Mouse (Mus musculus) gastrocnemius, postnatal 36 days (tissue): ENCODE measurements around the gene Polr3b. TPM values are rescaled to one million over a fixed set of nuclear protein-coding genes. Genes with fewer than 3 reads are reported as not detected.
A peak's percentile ranks its signal among the peaks of the same experiment; 100 is the strongest.

Source experiments
- DNase-seq, 2 experiments: peaks; one replicate each; pipeline ENCODE4 v3.0.0; 2022
- intact Hi-C: fragments of 180-260 bp; cut with DNase I; formaldehyde crosslinking; loops from one replicate; pipeline ENCODE4 v1.15.1; 2025
- long read RNA-seq, 2 experiments: library from polyadenylated mRNA; stranded (forward); transcript quantifications; one replicate each; pipeline ENCODE4 v2.0.0; 2021
- total RNA-seq, 2 experiments: library from RNA; stranded (reverse); gene quantifications; 2 replicates each; pipeline ENCODE4 v1.2.3; 2021

Gene Polr3b
- 10 to 100 TPM in 1 of 2 experiments, 1 to 10 TPM in 1; 8.2 to 10.9 TPM for total RNA-seq
- long read RNA-seq, experiment 1: 0 reads
- long read RNA-seq, experiment 2, partial matches to known transcripts: 0 of 2 reads
- long read RNA-seq, experiment 2, other reads (novel, unspliced or antisense): 2 of 2 reads

GRCm38 (mm10) chr10:84621826-84622790, at the start of gene Polr3b:
Gene Polr3b, plus strand, starts transcription at chr10:84622292.
- intact Hi-C loops: loop anchor here (5.0 kb wide), 1 partner anchor 105 kb away; no protein-coding TSS in a partner anchor
- DNase-seq: peak; percentile 90 to 91

GRCm38 (mm10) chr10:84573671-84574420, 48.2 kb upstream of the Polr3b start:
- intact Hi-C loops: loop anchor here (5.0 kb wide), 1 partner anchor 42 kb away; the partner anchor contains the start of gene Ckap4
- DNase-seq: no peak

GRCm38 (mm10) chr10:84576029-84576394, 46.1 kb upstream of the Polr3b start:
- intact Hi-C loops: no loop called here
- no peak for DNase-seq

GRCm38 (mm10) chr10:84576395-84577070, 45.6 kb upstream of the Polr3b start, which contains the start of gene Tcp11l2:
Gene Tcp11l2, plus strand, starts transcription at chr10:84576626.
- peak; percentile 91 to 95 for DNase-seq
- intact Hi-C loops: no loop called here

- DNase-seq: peak; percentile 76 to 77
- intact Hi-C loops: no loop called here
These were observed 44.9 kb upstream of the Polr3b start for GRCm38 (mm10) chr10:84577071-84577727.

GRCm38 (mm10) chr10:84578738-84579137, 43.4 kb upstream of the Polr3b start:
- no peak for DNase-seq
- intact Hi-C loops: no loop called here

GRCm38 (mm10) chr10:84579527-84579926, 42.6 kb upstream of the Polr3b start:
- no peak for DNase-seq
- intact Hi-C loops: no loop called here

GRCm38 (mm10) chr10:84581191-84581590, 40.9 kb upstream of the Polr3b start:
- intact Hi-C loops: no loop called here
- DNase-seq: no peak

GRCm38 (mm10) chr10:84582236-84582635, 39.9 kb upstream of the Polr3b start:
- intact Hi-C loops: no loop called here
- no peak for DNase-seq

- intact Hi-C loops: no loop called here
- no peak for DNase-seq
These were observed 37.4 kb upstream of the Polr3b start for GRCm38 (mm10) chr10:84584451-84585293.

GRCm38 (mm10) chr10:84585294-84585650, 36.8 kb upstream of the Polr3b start:
- intact Hi-C loops: no loop called here
- no peak for DNase-seq

GRCm38 (mm10) chr10:84590956-84591355, 31.1 kb upstream of the Polr3b start:
- intact Hi-C loops: no loop called here
- DNase-seq: no peak

- intact Hi-C loops: no loop called here
- no peak for DNase-seq
These were observed 30.4 kb upstream of the Polr3b start for GRCm38 (mm10) chr10:84591640-84592148.

- no peak for DNase-seq
- intact Hi-C loops: no loop called here
These were observed 29.3 kb upstream of the Polr3b start for GRCm38 (mm10) chr10:84592745-84593144.

- DNase-seq: no peak
- intact Hi-C loops: no loop called here
These were observed 24.8 kb upstream of the Polr3b start for GRCm38 (mm10) chr10:84597127-84597785.

GRCm38 (mm10) chr10:84598172-84598571, 23.9 kb upstream of the Polr3b start:
- no peak for DNase-seq
- intact Hi-C loops: no loop called here

GRCm38 (mm10) chr10:84600136-84600535, 22.0 kb upstream of the Polr3b start:
- intact Hi-C loops: no loop called here
- no peak for DNase-seq

- intact Hi-C loops: no loop called here
- DNase-seq: no peak
These were observed 17.8 kb upstream of the Polr3b start for GRCm38 (mm10) chr10:84604335-84604734.
